Mouse (Mus musculus): ENCODE data around the gene Naga.

- TF ChIP-seq ELF1 (IDR thresholded peaks at IDR 0.05; ENCODE audit: low read depth, low read length) (no peak), CHD1 (IDR thresholded peaks at IDR 0.05; ENCODE audit: low read depth, low read length) (no peak), MAX (IDR thresholded peaks at IDR 0.05; ENCODE audit: low read length) (no peak), ZKSCAN1 (IDR thresholded peaks at IDR 0.05; ENCODE audit: borderline replicate concordance, low read depth, low read length) (no peak), POLR2A (IDR thresholded peaks at IDR 0.05; ENCODE audit: low read depth, low read length) (no peak), MXI1 (IDR thresholded peaks at IDR 0.05; ENCODE audit: low read depth, low read length) (no peak)
Observed at GRCm38 (mm10) chr15:82344971-82345370, 6.2 kb upstream of the Naga start.
